Mouse (Mus musculus): ENCODE data around the gene Car10. TPM values are rescaled to one million over a fixed set of nuclear protein-coding genes. Genes with fewer than 3 reads are reported as not detected.
A peak's percentile ranks its signal among the peaks of the same experiment; 100 is the strongest.

Gene Car10
- polyA plus RNA-seq, 1 experiment from 2014 or later = 0.05 TPM

DNA sequence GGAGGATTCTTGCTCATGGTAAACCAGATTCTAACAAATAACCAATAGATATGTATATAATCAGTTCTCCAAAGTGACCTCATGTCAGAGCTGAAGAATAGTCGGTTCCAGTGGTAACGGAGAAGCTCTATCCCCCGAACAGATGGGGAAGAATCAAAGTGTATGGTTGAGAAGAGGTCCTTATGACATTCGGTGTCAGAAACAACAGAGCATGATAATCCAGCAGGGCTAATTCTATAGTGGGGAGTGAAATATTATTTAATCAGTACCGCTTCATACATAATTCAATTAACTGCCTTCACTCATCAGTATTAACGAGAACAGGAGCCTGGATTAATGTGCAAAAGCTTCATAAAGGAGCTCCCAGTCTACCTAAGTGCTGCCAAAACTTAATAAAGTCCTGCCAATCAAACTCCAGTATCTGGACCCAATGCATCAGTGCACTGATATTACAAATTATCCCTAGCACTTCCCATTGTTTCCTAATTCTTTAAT, 152.0 kb downstream of the Car10 start:
- no peak for TF ChIP-seq CTCF (IDR thresholded peaks at IDR 0.05; ENCODE audit: low read depth)
- TF ChIP-seq EP300 (optimal IDR thresholded peaks at IDR 0.05) = no peak
- Histone ChIP-seq H3K4me1 (replicated peaks; ENCODE audit: control insufficient read depth, insufficient read depth) (no peaks in the 10 kb centered on the region), H3K9me3 (ENCODE audit: control insufficient read depth, low read length) (no peaks in the 10 kb centered on the region), H3K36me3 (ENCODE audit: control insufficient read depth, insufficient read depth, low read length) (no peaks in the 10 kb centered on the region), H3K27ac (replicated peaks) (no peak overlapping the region), H3K9ac (ENCODE audit: low read length) (no peak overlapping the region), H3K4me3 (ENCODE audit: low read depth, low read length) (no peak overlapping the region), H3K27me3 (ENCODE audit: control insufficient read depth, insufficient read depth, low read length) (no peaks in the 10 kb centered on the region), H3K4me2 (replicated peaks; ENCODE audit: low read depth) (no peak overlapping the region)
- WGBS = 84% methylated on average over 6 of the region's 6 CpGs
- DNase-seq (ENCODE audit: low spot score) (no peak), ATAC-seq (ENCODE audit: low FRiP score, low TSS enrichment) (no peak)

DNA sequence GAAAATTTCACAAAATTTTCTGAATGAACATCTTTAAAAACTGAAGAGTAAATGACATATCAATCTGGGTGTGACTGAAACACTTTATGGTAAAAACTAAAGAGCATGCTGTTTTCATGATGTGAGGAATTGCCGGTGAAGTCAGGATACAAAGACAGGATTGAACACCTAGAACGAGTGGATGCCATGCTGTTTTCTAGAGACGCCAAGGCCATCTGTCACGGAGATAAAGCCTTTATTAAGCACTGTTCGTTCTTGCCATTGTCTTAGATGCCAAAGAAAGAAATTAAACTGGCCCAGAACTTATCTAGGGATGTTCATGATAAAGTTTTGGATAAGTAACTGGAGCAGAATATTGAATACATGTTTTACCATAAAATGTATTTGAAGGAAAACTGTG, 153.9 kb downstream of the Car10 start:
- TF ChIP-seq EP300 (optimal IDR thresholded peaks at IDR 0.05) (no peak), CTCF (IDR thresholded peaks at IDR 0.05; ENCODE audit: low read depth) (no peak)
- H3K9me3 ChIP-seq (ENCODE audit: control insufficient read depth, low read length) = no peaks in the 10 kb centered on the region
- DNase-seq (ENCODE audit: low spot score) (no peak), ATAC-seq (ENCODE audit: low FRiP score, low TSS enrichment) (no peak)
- H3K27ac ChIP-seq (replicated peaks) = no peak overlapping the region
- no peaks in the 10 kb centered on the region for H3K36me3 ChIP-seq (ENCODE audit: control insufficient read depth, insufficient read depth, low read length)
- WGBS = 71% methylated on average over 5 of the region's 5 CpGs
- H3K4me3 ChIP-seq (ENCODE audit: low read depth, low read length) = no peak overlapping the region
- no peak overlapping the region for H3K9ac ChIP-seq (ENCODE audit: low read length)
- H3K4me1 ChIP-seq (replicated peaks; ENCODE audit: control insufficient read depth, insufficient read depth) = no peaks in the 10 kb centered on the region
- H3K27me3 ChIP-seq (ENCODE audit: control insufficient read depth, insufficient read depth, low read length) = no peaks in the 10 kb centered on the region
- no peak overlapping the region for H3K4me2 ChIP-seq (replicated peaks; ENCODE audit: low read depth)

DNA sequence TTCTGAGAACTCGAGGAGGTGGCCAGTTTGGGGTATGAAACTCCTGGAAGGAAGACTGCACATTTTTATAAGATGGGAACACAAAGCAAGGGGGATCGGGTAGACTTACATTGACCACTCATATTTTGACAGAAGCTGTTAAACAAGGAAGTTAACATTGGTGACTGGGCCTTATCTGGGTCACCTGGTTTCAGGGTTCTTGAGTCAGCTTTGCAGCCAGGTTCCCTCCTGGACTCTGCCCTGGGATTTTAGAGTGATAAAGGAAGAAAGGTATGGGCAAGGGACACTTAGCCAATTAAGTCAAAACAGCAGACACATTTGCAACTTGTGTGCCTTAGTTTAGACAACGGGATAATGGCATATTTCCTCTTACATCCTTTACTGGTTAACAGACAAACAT, 166.2 kb downstream of the Car10 start:
- H3K4me1 ChIP-seq (replicated peaks; ENCODE audit: control insufficient read depth, insufficient read depth) = no peaks in the 10 kb centered on the region
- 59% methylated on average over 3 of the region's 3 CpGs for WGBS
- no peaks in the 10 kb centered on the region for H3K36me3 ChIP-seq (ENCODE audit: control insufficient read depth, insufficient read depth, low read length)
- H3K4me3 ChIP-seq (ENCODE audit: low read depth, low read length) = no peak overlapping the region
- H3K27ac ChIP-seq (replicated peaks) = no peak overlapping the region
- ATAC-seq (ENCODE audit: low FRiP score, low TSS enrichment) (0 out of 2 replicates have a peak, but pooled peaks have one; percentile 38), DNase-seq (ENCODE audit: low spot score) (no peak)
- H3K27me3 ChIP-seq (ENCODE audit: control insufficient read depth, insufficient read depth, low read length) = no peaks in the 10 kb centered on the region
- H3K9me3 ChIP-seq (ENCODE audit: control insufficient read depth, low read length) = no peaks in the 10 kb centered on the region
- no peak for TF ChIP-seq CTCF (IDR thresholded peaks at IDR 0.05; ENCODE audit: low read depth)
- H3K9ac ChIP-seq (ENCODE audit: low read length) = no peak overlapping the region
- H3K4me2 ChIP-seq (replicated peaks; ENCODE audit: low read depth) = no peak overlapping the region

- no peak overlapping the region for H3K4me3 ChIP-seq (ENCODE audit: low read depth, low read length)
- no peak overlapping the region for H3K27ac ChIP-seq (replicated peaks)
- TF ChIP-seq CTCF (IDR thresholded peaks at IDR 0.05; ENCODE audit: low read depth) = no peak
- TF ChIP-seq EP300 (optimal IDR thresholded peaks at IDR 0.05) = no peak
- WGBS = 74% methylated on average over 6 of the region's 6 CpGs
- DNase-seq (ENCODE audit: low spot score) (no peak), ATAC-seq (ENCODE audit: low FRiP score, low TSS enrichment) (no peak)
- H3K4me2 ChIP-seq (replicated peaks; ENCODE audit: low read depth) = no peak overlapping the region
- no peaks in the 10 kb centered on the region for H3K36me3 ChIP-seq (ENCODE audit: control insufficient read depth, insufficient read depth, low read length)
- no peaks in the 10 kb centered on the region for H3K27me3 ChIP-seq (ENCODE audit: control insufficient read depth, insufficient read depth, low read length)
- no peak overlapping the region for H3K9ac ChIP-seq (ENCODE audit: low read length)
- no peaks in the 10 kb centered on the region for H3K9me3 ChIP-seq (ENCODE audit: control insufficient read depth, low read length)
- H3K4me1 ChIP-seq (replicated peaks; ENCODE audit: control insufficient read depth, insufficient read depth) = no peaks in the 10 kb centered on the region
Observed at GRCm38 (mm10) chr11:93272016-93272415, 174.2 kb downstream of the Car10 start.

- no peak for TF ChIP-seq EP300 (optimal IDR thresholded peaks at IDR 0.05)
- no peak for TF ChIP-seq CTCF (IDR thresholded peaks at IDR 0.05; ENCODE audit: low read depth)
- no peaks in the 10 kb centered on the region for H3K36me3 ChIP-seq (ENCODE audit: control insufficient read depth, insufficient read depth, low read length)
- H3K9me3 ChIP-seq (ENCODE audit: control insufficient read depth, low read length) = no peaks in the 10 kb centered on the region
- no peak overlapping the region for H3K9ac ChIP-seq (ENCODE audit: low read length)
- ATAC-seq (ENCODE audit: low FRiP score, low TSS enrichment) (no peak), DNase-seq (ENCODE audit: low spot score) (no peak)
- no peak overlapping the region for H3K4me2 ChIP-seq (replicated peaks; ENCODE audit: low read depth)
- no peak overlapping the region for H3K27ac ChIP-seq (replicated peaks)
- H3K4me1 ChIP-seq (replicated peaks; ENCODE audit: control insufficient read depth, insufficient read depth) = no peaks in the 10 kb centered on the region
- no peak overlapping the region for H3K4me3 ChIP-seq (ENCODE audit: low read depth, low read length)
- WGBS = 33% methylated on average over 6 of the region's 6 CpGs
- no peaks in the 10 kb centered on the region for H3K27me3 ChIP-seq (ENCODE audit: control insufficient read depth, insufficient read depth, low read length)
Observed at GRCm38 (mm10) chr11:93273906-93274305, 176.1 kb downstream of the Car10 start.

DNA sequence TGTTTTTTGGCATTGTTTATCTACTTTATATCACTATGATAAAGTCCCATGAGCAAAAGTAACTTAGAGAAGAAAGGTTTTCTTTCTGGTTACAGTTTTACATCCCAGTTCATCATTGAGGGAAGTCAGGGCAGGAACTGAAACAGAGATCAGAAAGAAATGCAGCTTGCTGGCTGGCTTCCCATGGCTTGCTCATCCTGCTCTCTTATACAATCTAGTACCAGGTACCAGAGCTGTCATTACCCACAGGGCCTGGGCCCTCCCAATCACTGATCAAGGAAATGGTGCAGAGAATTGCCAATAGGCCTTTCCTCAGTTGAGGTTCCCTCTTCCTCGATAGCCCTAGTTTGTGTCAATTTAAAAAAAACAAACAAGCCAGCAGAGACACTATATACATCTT, 195.8 kb downstream of the Car10 start:
- H3K27me3 ChIP-seq (ENCODE audit: control insufficient read depth, insufficient read depth, low read length) = no peaks in the 10 kb centered on the region
- H3K9ac ChIP-seq (ENCODE audit: low read length) = no peak overlapping the region
- H3K36me3 ChIP-seq (ENCODE audit: control insufficient read depth, insufficient read depth, low read length) = no peaks in the 10 kb centered on the region
- TF ChIP-seq EP300 (optimal IDR thresholded peaks at IDR 0.05) (no peak), CTCF (IDR thresholded peaks at IDR 0.05; ENCODE audit: low read depth) (no peak)
- WGBS = 85% methylated on average over 1 of the region's 1 CpGs
- no peak overlapping the region for H3K4me3 ChIP-seq (ENCODE audit: low read depth, low read length)
- no peaks in the 10 kb centered on the region for H3K9me3 ChIP-seq (ENCODE audit: control insufficient read depth, low read length)
- ATAC-seq (ENCODE audit: low FRiP score, low TSS enrichment) = no peak
- H3K4me2 ChIP-seq (replicated peaks; ENCODE audit: low read depth) = no peak overlapping the region
- H3K27ac ChIP-seq (replicated peaks) = no peak overlapping the region
- no peaks in the 10 kb centered on the region for H3K4me1 ChIP-seq (replicated peaks; ENCODE audit: control insufficient read depth, insufficient read depth)
- no peak for DNase-seq (ENCODE audit: low spot score)
